Mouse (Mus musculus) midbrain, postnatal 0 days (tissue): ENCODE measurements around the gene Cacna1c. TPM values are rescaled to one million over a fixed set of nuclear protein-coding genes. Genes with fewer than 3 reads are reported as not detected.
A peak's percentile ranks its signal among the peaks of the same experiment; 100 is the strongest.
"Not testable (repeated sequence)": the region's sequence is repeated elsewhere in the genome, so short reads cannot be mapped to it uniquely, and the experiment has no call there.

ENCODE experiments used
- ATAC-seq: fragments of 200-750 bp; cut with Nextera tagmentation; 2 replicates; pipeline ENCODE4 v1.8.0; 2017; ENCODE audit warnings: moderate number of reproducible peaks, mild to moderate bottlenecking, moderate TSS enrichment, moderate library complexity; ENCODE audit not compliant: low FRiP score
- DNase-seq: peaks from one replicate; pipeline ENCODE4 v3.0.0-alpha.2; 2015; ENCODE audit warnings: low spot score
- H3K27ac ChIP-seq: fragments of 300-500 bp; sonication (generic); 2 replicates; pipeline ENCODE4 v1.5.1; 2014; ENCODE audit warnings: low read depth, mild to moderate bottlenecking, low read length, mixed read lengths
- H3K27me3 ChIP-seq: fragments of 300-500 bp; sonication (generic); 2 replicates; pipeline ENCODE4 v1.6.1; 2014; ENCODE audit warnings: low read length, control low read depth, mixed read lengths; ENCODE audit not compliant: insufficient read depth
- H3K36me3 ChIP-seq: fragments of 300-500 bp; sonication (generic); 2 replicates; pipeline ENCODE4 v1.6.1; 2014; ENCODE audit warnings: low read length, control low read depth, mixed read lengths; ENCODE audit not compliant: insufficient read depth
- H3K4me1 ChIP-seq: fragments of 300-500 bp; sonication (generic); 2 replicates; pipeline ENCODE4 v1.6.1; 2014; ENCODE audit warnings: mild to moderate bottlenecking, control low read depth, antibody characterized with exemption, low read length, mixed read lengths; ENCODE audit not compliant: insufficient read depth
- H3K4me2 ChIP-seq: fragments of 300-500 bp; sonication (generic); 2 replicates; pipeline ENCODE4 v1.6.1; 2014; ENCODE audit warnings: low read depth, mild to moderate bottlenecking, low read length, mixed read lengths; ENCODE audit not compliant: poor library complexity, severe bottlenecking
- H3K4me3 ChIP-seq: fragments of 300-500 bp; sonication (generic); 2 replicates; pipeline ENCODE4 v1.5.1; 2014; ENCODE audit warnings: low read depth, mild to moderate bottlenecking, low read length, moderate library complexity
- H3K9ac ChIP-seq: fragments of 300-500 bp; sonication (generic); replicated peaks from 2 replicates; pipeline ENCODE4 v1.6.1; 2014; ENCODE audit warnings: mild to moderate bottlenecking, low read length, moderate library complexity, mixed read lengths; ENCODE audit not compliant: poor library complexity, severe bottlenecking
- H3K9me3 ChIP-seq: fragments of 300-500 bp; sonication (generic); 2 replicates; pipeline ENCODE4 v1.6.1; 2016; ENCODE audit warnings: low read length, control low read depth
- CTCF ChIP-seq: IDR thresholded peaks from 2 replicates; pipeline ENCODE4 v1.5.1; 2016; ENCODE audit warnings: antibody characterized with exemption, mild to moderate bottlenecking
- WGBS: fragments of 180-500 bp; shearing (Covaris S2); extraction: QIAGEN DNeasy Blood & Tissue Kit; methylation state at CpG from one replicate; pipeline ENCODE4 v1.1.7; 2014; 5-methylcytosine and 5-hydroxymethylcytosine counted together
- polyA plus RNA-seq: library from polyadenylated mRNA; unstranded; fragments of >200 nt; fragmentation: Nextera tagmentation; extraction: Ambion mirVana; gene quantifications from 2 replicates; pipeline ENCODE4 v1.2.1, GENCODE M21; 2015
- total RNA-seq: library from RNA; depleted of rRNA; stranded (reverse); fragments of >200 nt; gene quantifications from 2 replicates; pipeline ENCODE4 v1.2.3, GENCODE M21; 2014

Gene Cacna1c
- total and polyA plus RNA-seq, 2 experiments from 2014 or later = 4.9 to 33.9 TPM

DNA sequence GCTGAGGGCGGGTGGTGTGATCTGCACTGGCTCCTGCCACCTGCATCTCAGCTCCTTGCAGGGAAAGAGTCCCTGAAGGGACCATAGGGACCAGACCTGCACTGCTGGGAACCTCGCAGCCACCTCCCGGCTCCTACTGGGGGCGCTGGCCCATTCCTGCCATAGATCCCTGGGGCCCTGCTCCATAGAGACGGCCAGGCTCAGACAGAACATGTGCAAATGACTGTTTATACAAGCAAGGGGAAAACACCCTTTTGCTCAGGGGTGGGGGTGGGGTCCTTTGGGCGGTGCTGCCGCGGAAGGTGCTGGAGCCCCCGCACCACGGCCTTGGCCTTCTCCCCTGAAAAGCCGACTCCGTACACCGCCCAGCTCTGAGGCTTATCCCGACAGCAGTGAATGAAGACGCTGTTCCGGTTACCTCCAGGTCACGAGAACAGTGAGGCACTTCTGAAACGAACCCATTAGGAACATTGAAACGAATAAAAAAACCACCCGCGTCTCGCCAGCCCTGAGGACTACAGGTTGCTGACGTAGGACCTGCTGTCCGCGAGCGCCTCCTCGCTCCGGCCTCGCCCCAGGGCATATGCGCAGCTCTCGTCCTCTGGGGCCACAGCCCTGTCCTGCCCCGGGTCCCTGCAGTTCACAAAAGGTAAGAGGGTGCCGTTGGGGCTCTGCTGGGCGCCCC, 602.7 kb downstream of the Cacna1c start:
- Histone ChIP-seq H3K27ac (no peak overlapping the region), H3K4me3 (peak overlapping the region; percentile 19; the same call in 1 of the 2 replicates), H3K9me3 (no peaks in the 10 kb centered on the region), H3K4me1 (no peaks in the 10 kb centered on the region), H3K9ac (no peak overlapping the region), H3K27me3 (no peaks in the 10 kb centered on the region), H3K36me3 (peaks cover 25% of the 10 kb centered on the region), H3K4me2 (peak overlapping the region; percentile 42)
- DNase-seq = peak; percentile 9
- ATAC-seq = peak; percentile 54
- 5% methylated on average over 33 of the region's 34 CpGs for WGBS
- peak; percentile 21; the same call in 1 of the 2 replicates for TF ChIP-seq CTCF

DNA sequence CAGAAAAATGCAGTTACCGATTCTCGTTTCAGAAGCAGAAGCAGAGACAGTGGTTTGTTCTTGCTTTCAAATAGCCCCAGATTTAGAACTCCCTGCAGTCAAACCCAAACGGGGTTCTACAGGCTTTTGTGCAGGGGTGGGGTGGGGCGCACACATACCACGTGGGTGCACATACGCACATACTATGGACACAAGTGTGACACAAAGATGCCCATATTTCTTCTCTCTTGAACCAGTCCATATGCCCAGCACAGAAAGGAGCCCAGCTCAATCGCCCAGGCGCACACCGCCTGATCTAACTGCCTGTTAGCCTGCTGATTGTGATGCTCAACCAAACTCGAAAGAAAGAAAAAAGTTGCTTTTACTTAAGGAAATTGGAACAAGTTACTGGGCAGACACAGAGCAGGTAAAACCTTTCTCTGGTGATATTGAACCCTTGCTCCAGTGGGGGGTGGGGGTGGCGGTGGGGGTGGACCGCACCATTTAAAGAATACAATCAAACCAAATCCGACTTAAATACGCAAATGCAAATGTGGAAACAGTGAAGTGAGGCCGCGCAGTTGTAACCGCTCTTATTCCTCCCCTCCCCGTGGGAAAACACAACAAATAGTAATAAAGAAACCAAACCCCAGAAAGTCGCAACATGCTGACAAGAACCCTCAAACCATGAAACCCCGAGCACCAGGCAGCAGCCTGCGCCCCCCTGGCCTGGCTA, 603.4 kb downstream of the Cacna1c start:
- Histone ChIP-seq H3K27me3 (no peaks in the 10 kb centered on the region), H3K9me3 (no peaks in the 10 kb centered on the region), H3K4me2 (peak overlapping the region; percentile 42), H3K36me3 (peaks cover 18% of the 10 kb centered on the region), H3K9ac (no peak overlapping the region), H3K27ac (no peak overlapping the region), H3K4me3 (peak overlapping the region; percentile 19; the same call in 1 of the 2 replicates), H3K4me1 (no peaks in the 10 kb centered on the region)
- WGBS = 26% methylated on average over 21 of the region's 21 CpGs
- TF ChIP-seq CTCF = no peak
- ATAC-seq = 0 out of 2 replicates have a peak, but pooled peaks have one; percentile 11
- DNase-seq = no peak

DNA sequence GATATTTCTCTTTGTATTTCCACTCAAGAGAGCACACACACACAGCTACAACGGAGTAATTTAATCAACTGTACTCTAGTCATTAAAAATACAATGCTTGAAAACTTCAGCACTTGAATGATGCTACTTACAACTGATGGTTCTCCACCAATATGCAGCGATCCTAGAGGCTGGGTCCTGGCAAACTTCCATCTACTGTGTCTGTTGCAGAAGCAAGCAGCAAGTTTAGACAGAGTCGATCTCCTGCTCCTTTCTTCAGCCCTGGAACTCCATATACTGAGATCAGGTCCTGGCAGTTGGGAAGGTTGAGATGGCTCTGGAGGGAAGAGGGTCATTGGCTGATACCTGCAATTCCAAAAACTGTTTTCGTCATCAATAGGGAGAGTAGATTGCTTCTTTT, 617.5 kb downstream of the Cacna1c start:
- not testable (repeated sequence) for H3K4me1 ChIP-seq, H3K9ac ChIP-seq, H3K4me3 ChIP-seq, H3K4me2 ChIP-seq, H3K9me3 ChIP-seq, H3K27me3 ChIP-seq, H3K27ac ChIP-seq, H3K36me3 ChIP-seq, DNase-seq, ATAC-seq
- 88% methylated on average over 4 of the region's 4 CpGs for WGBS

DNA sequence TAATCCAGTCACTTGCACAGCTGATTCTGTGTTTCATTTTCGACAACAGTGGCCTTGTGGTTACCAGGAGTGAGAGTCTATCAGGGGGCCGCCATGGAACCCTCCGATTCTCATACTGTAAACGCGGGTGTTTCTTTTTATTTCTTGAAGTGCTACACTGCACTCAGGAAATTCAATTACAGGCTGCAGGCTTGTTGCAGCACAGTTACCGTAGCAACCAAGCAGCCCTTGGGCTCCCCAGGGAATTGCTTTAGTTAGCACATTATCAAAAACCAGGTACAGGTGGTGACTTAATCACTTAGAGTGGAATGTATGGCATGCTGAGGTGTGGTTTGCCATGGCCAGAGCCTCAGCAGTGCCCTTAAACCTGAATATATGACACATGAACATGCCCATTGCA, 621.9 kb downstream of the Cacna1c start:
- Histone ChIP-seq H3K27me3 (no peaks in the 10 kb centered on the region), H3K9me3 (no peaks in the 10 kb centered on the region), H3K4me3 (no peak overlapping the region), H3K36me3 (no peaks in the 10 kb centered on the region), H3K4me1 (no peaks in the 10 kb centered on the region), H3K27ac (no peak overlapping the region), H3K4me2 (no peak overlapping the region), H3K9ac (no peak overlapping the region)
- WGBS = 57% methylated on average over 6 of the region's 6 CpGs
- DNase-seq = peak; percentile 72
- ATAC-seq = peak; percentile 54
- no peak for TF ChIP-seq CTCF

GRCm38 (mm10) chr6:118567816-118568215, 628.4 kb downstream of the Cacna1c start:
- 94% methylated on average over 3 of the region's 3 CpGs for WGBS
- ATAC-seq (no peak), DNase-seq (no peak)
- no peaks in the 10 kb centered on the region for H3K36me3 ChIP-seq
- no peak overlapping the region for H3K4me3 ChIP-seq
- no peak overlapping the region for H3K27ac ChIP-seq
- no peak overlapping the region for H3K9ac ChIP-seq
- H3K27me3 ChIP-seq = no peaks in the 10 kb centered on the region
- no peak overlapping the region for H3K4me2 ChIP-seq
- H3K4me1 ChIP-seq = 0 out of 2 replicates have a peak, but pooled peaks cover 3% of the 10 kb centered on the region
- no peak for TF ChIP-seq CTCF
- no peaks in the 10 kb centered on the region for H3K9me3 ChIP-seq
